Mouse (Mus musculus) heart, postnatal 0 days (tissue): ENCODE measurements around the gene Calm4. TPM values are rescaled to one million over a fixed set of nuclear protein-coding genes. Genes with fewer than 3 reads are reported as not detected.
"Not testable (repeated sequence)": the region's sequence is repeated elsewhere in the genome, so short reads cannot be mapped to it uniquely, and the experiment has no call there.

Experiments
- ATAC-seq: fragments of 200-750 bp; cut with Nextera tagmentation; 2 replicates; pipeline ENCODE4 v1.8.0; 2017; ENCODE audit warnings: low read depth, moderate number of reproducible peaks, moderate library complexity; ENCODE audit not compliant: insufficient read depth
- DNase-seq: peaks from one replicate; pipeline ENCODE4 v3.0.0-alpha.2; 2016; ENCODE audit warnings: low spot score
- H3K27ac ChIP-seq: fragments of 300-500 bp; sonication (generic); 2 replicates; pipeline ENCODE4 v1.5.1; 2014; ENCODE audit warnings: low read depth, mild to moderate bottlenecking
- H3K27me3 ChIP-seq: fragments of 300-500 bp; sonication (generic); 2 replicates; pipeline ENCODE4 v1.6.1; 2014; ENCODE audit warnings: low read length, mixed read lengths; ENCODE audit not compliant: control insufficient read depth, insufficient read depth
- H3K36me3 ChIP-seq: fragments of 300-500 bp; sonication (generic); replicated peaks from 2 replicates; pipeline ENCODE4 v1.6.1; 2014; ENCODE audit warnings: low read length, mixed read lengths; ENCODE audit not compliant: control insufficient read depth, insufficient read depth
- H3K4me1 ChIP-seq: fragments of 300-500 bp; sonication (generic); 2 replicates; pipeline ENCODE4 v1.6.1; 2014; ENCODE audit warnings: antibody characterized with exemption; ENCODE audit not compliant: control insufficient read depth, insufficient read depth
- H3K4me2 ChIP-seq: fragments of 300-500 bp; sonication (generic); 2 replicates; pipeline ENCODE4 v1.6.1; 2014; ENCODE audit warnings: low read depth, mild to moderate bottlenecking, low read length, moderate library complexity
- H3K4me3 ChIP-seq: fragments of 300-500 bp; sonication (generic); 2 replicates; pipeline ENCODE4 v1.5.1; 2014; ENCODE audit warnings: low read depth, low read length
- H3K9ac ChIP-seq: fragments of 300-500 bp; sonication (generic); replicated peaks from 2 replicates; pipeline ENCODE4 v1.6.1; 2014; ENCODE audit warnings: low read depth, low read length, mixed read lengths
- H3K9me3 ChIP-seq: fragments of 300-500 bp; sonication (generic); replicated peaks from 2 replicates; pipeline ENCODE4 v1.6.1; 2016; ENCODE audit warnings: low read length; ENCODE audit not compliant: control insufficient read depth
- CTCF ChIP-seq: IDR thresholded peaks from 2 replicates; pipeline ENCODE4 v1.5.1; 2016; ENCODE audit warnings: antibody characterized with exemption, control low read depth, low read depth
- EP300 ChIP-seq: IDR thresholded peaks from 2 replicates; pipeline ENCODE4 v1.6.1; 2016; ENCODE audit warnings: antibody characterized with exemption, low read depth
- WGBS: fragments of 180-500 bp; shearing (Covaris S2); extraction: QIAGEN DNeasy Blood & Tissue Kit; methylation state at CpG from one replicate; pipeline ENCODE4 v1.1.7; 2014; 5-methylcytosine and 5-hydroxymethylcytosine counted together
- polyA plus RNA-seq: library from polyadenylated mRNA; unstranded; fragments of >200 nt; fragmentation: Nextera tagmentation; extraction: Ambion mirVana; gene quantifications from 2 replicates; pipeline ENCODE4 v1.2.1, GENCODE M21; 2015
- total RNA-seq: library from RNA; depleted of rRNA; stranded (reverse); fragments of >200 nt; gene quantifications from 2 replicates; pipeline ENCODE4 v1.2.3, GENCODE M21; 2014; ENCODE audit warnings: low replicate concordance

The Calm4 gene
- total and polyA plus RNA-seq, 2 experiments from 2014 or later: not detected

- no peak for DNase-seq
- TF ChIP-seq CTCF (no peak), EP300 (no peak)
- H3K4me2 ChIP-seq: no peak overlapping the region
- no peak for ATAC-seq
- no peaks in the 10 kb centered on the region for H3K27me3 ChIP-seq
- no peak overlapping the region for H3K27ac ChIP-seq
- no peaks in the 10 kb centered on the region for H3K4me1 ChIP-seq
- no peak overlapping the region for H3K9ac ChIP-seq
- H3K4me3 ChIP-seq: no peak overlapping the region
- H3K36me3 ChIP-seq: no peaks in the 10 kb centered on the region
- H3K9me3 ChIP-seq: no peaks in the 10 kb centered on the region
- 67% methylated on average over 2 of the region's 2 CpGs for WGBS
Observed at GRCm38 (mm10) chr13:3818740-3819076, 18.8 kb upstream of the Calm4 start.

- no peaks in the 10 kb centered on the region for H3K9me3 ChIP-seq
- no peak overlapping the region for H3K9ac ChIP-seq
- no peaks in the 10 kb centered on the region for H3K27me3 ChIP-seq
- no peak overlapping the region for H3K4me2 ChIP-seq
- ATAC-seq (no peak), DNase-seq (no peak)
- TF ChIP-seq EP300 (no peak), CTCF (no peak)
- no peaks in the 10 kb centered on the region for H3K4me1 ChIP-seq
- WGBS: 63% methylated on average over 4 of the region's 4 CpGs
- H3K27ac ChIP-seq: no peak overlapping the region
- no peak overlapping the region for H3K4me3 ChIP-seq
- H3K36me3 ChIP-seq: no peaks in the 10 kb centered on the region
Observed at GRCm38 (mm10) chr13:3822105-3822504, 15.5 kb upstream of the Calm4 start.

GRCm38 (mm10) chr13:3825726-3826125 is 11.8 kb upstream of the Calm4 start:
- H3K27ac ChIP-seq: no peak overlapping the region
- no peak overlapping the region for H3K4me3 ChIP-seq
- DNase-seq: no peak
- no peak overlapping the region for H3K4me2 ChIP-seq
- no peak for ATAC-seq
- no peak for TF ChIP-seq CTCF
- no peak for TF ChIP-seq EP300
- H3K27me3 ChIP-seq: no peaks in the 10 kb centered on the region
- no peaks in the 10 kb centered on the region for H3K36me3 ChIP-seq
- H3K9me3 ChIP-seq: no peaks in the 10 kb centered on the region
- H3K4me1 ChIP-seq: no peaks in the 10 kb centered on the region
- H3K9ac ChIP-seq: no peak overlapping the region

- no peak for TF ChIP-seq EP300
- TF ChIP-seq CTCF: no peak
- Histone ChIP-seq H3K9ac (no peak overlapping the region), H3K4me1 (no peaks in the 10 kb centered on the region), H3K4me3 (no peak overlapping the region), H3K4me2 (no peak overlapping the region), H3K27ac (no peak overlapping the region), H3K36me3 (no peaks in the 10 kb centered on the region), H3K9me3 (no peaks in the 10 kb centered on the region), H3K27me3 (no peaks in the 10 kb centered on the region)
- ATAC-seq (no peak), DNase-seq (no peak)
- WGBS: 74% methylated on average over 5 of the region's 5 CpGs
Observed at GRCm38 (mm10) chr13:3831546-3831945, 6.0 kb upstream of the Calm4 start.

- H3K4me1 ChIP-seq: no peaks in the 10 kb centered on the region
- WGBS: 62% methylated on average over 1 of the region's 1 CpGs
- H3K27me3 ChIP-seq: no peaks in the 10 kb centered on the region
- H3K27ac ChIP-seq: no peak overlapping the region
- H3K36me3 ChIP-seq: no peaks in the 10 kb centered on the region
- no peak for DNase-seq
- no peak for ATAC-seq
- no peak overlapping the region for H3K4me2 ChIP-seq
- TF ChIP-seq EP300 (no peak), CTCF (no peak)
- no peak overlapping the region for H3K4me3 ChIP-seq
- H3K9me3 ChIP-seq: no peaks in the 10 kb centered on the region
- no peak overlapping the region for H3K9ac ChIP-seq
Observed at GRCm38 (mm10) chr13:3831994-3832393, 5.6 kb upstream of the Calm4 start.

- Histone ChIP-seq H3K9ac (no peak overlapping the region), H3K27ac (no peak overlapping the region), H3K4me3 (no peak overlapping the region), H3K36me3 (no peaks in the 10 kb centered on the region), H3K4me1 (no peaks in the 10 kb centered on the region), H3K4me2 (no peak overlapping the region), H3K9me3 (no peaks in the 10 kb centered on the region), H3K27me3 (no peaks in the 10 kb centered on the region)
- DNase-seq (no peak), ATAC-seq (no peak)
- WGBS: 61% methylated on average over 2 of the region's 2 CpGs
- no peak for TF ChIP-seq EP300
- TF ChIP-seq CTCF: no peak
Observed at GRCm38 (mm10) chr13:3832450-3832849, 5.1 kb upstream of the Calm4 start.

- not testable (repeated sequence) for H3K4me3 ChIP-seq, DNase-seq, H3K27me3 ChIP-seq, H3K9ac ChIP-seq, H3K9me3 ChIP-seq, H3K27ac ChIP-seq, H3K36me3 ChIP-seq, H3K4me1 ChIP-seq, ATAC-seq, H3K4me2 ChIP-seq
Observed at GRCm38 (mm10) chr13:3833644-3834043, 3.9 kb upstream of the Calm4 start.

GRCm38 (mm10) chr13:3840662-3841061 is 3.1 kb downstream of the Calm4 start:
- not testable (repeated sequence) for H3K27ac ChIP-seq, DNase-seq, H3K9ac ChIP-seq, H3K27me3 ChIP-seq, H3K9me3 ChIP-seq, ATAC-seq, H3K4me1 ChIP-seq, H3K4me3 ChIP-seq, H3K36me3 ChIP-seq, H3K4me2 ChIP-seq
